Mouse (Mus musculus): Measurements from ENCODE around the gene Cs. TPM values are rescaled to one million over a fixed set of nuclear protein-coding genes. Genes with fewer than 3 reads are reported as not detected.
"Not testable (repeated sequence)": the region's sequence is repeated elsewhere in the genome, so short reads cannot be mapped to it uniquely, and the experiment has no call there.

The Cs gene
- 72.5 to 84.0 TPM (median 77.3 TPM) in 3 replicates for total RNA-seq (2017)

DNA sequence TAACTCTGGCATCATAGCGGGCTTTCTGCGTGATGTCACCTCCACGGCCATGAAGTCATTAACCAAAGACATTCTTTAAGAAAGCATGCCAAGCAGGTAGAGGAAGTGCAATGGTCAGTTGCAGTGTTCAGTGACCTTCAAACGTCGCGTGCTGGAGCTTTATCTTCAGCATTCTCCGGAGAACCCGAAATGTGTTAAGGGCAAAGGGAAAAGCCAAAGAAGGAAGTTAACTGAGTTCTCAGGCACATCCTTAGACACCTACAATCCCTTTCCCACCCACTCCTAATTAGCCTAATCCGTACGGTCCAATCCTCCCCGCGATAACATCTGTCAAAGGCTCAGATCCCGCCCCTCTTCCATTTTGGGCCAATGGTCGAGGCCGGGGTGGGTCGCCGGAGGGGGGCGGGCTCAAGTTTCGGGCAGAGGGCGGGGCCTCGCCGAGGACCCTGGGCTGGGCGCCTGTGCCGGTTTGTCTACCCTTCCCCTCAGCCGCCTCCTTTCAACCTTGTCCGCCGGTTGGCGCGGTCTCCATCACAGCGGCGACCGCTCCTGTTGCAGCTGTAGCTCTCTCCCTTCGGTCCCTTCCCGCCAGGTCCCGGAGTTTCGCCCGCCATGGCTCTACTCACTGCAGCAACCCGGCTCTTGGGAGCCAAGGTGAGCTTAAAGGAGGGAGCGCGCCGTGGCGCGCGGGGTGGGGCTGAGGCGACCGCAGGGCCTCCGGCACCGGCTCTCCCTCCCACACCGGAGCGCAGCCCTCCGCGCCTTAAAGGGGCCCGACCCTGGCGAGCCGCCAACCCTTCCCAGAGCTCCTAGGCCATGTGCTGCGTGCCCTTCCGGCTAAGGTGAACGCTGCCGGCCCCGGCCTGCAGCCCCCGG, at the start of gene Cs:
TSS of gene Cs (plus strand) at position 429 of the 876 bp plus-strand sequence.
- ATAC-seq (replicated peaks; ENCODE audit: insufficient number of reproducible peaks, low FRiP score, low TSS enrichment, poor library complexity, severe bottlenecking) = peak; percentile 97

DNA sequence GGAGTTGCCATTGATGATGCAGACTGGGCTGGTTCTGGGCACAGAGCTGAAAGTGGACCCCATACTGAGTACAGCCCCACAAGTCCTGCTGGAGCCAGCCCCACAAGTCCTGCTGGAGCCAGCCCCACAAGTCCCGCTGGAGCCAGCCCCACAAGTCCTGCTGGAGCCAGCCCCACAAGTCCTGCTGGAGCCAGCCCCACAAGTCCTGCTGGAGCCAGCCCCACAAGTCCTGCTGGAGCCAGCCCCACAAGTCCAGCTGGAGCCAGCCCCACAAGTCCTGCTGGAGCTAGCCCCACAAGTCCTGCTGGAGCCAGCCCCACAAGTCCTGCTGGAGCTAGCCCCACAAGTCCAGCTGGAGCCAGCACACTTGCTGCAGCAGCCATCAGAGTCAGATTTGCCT, 46.9 kb upstream of the Cs start:
- not testable (repeated sequence) for ATAC-seq (replicated peaks; ENCODE audit: insufficient number of reproducible peaks, low FRiP score, low TSS enrichment, poor library complexity, severe bottlenecking)

DNA sequence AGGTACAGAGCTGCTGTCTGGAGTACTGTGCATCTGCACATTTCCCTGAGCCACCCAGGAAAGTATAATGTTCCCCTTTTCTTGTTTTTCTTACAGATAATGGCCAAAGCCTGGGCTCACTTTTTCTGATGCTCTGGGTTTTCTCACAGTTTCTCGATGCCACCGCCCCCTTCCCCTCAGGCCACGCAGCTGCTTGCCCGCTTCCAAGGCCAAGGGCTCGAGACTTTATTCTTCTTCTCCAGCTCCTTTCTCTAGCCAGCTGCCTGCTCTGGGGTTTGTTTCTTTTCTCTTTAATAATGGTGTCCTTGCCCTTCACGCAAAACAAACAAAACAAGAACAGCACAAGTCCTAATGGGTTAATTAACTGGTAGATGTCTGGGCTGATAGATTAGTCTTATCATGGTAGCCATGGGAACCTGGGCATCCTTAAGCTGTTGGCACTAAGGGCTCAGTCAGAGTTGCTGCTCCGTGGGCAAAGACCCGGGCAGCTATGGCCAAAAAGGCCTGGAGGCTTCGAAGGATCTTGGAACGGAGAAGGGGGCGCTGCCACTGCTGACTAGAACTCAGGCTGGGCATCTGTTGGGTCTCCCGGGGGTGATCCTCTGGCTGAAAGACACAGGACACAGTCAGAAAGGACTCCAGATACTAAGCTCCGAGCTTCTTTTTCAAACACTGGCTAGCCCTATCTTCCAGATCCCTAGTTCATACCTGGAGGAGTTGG, 41.0 kb upstream of the Cs start:
- ATAC-seq (replicated peaks; ENCODE audit: insufficient number of reproducible peaks, low FRiP score, low TSS enrichment, poor library complexity, severe bottlenecking) = no peak

DNA sequence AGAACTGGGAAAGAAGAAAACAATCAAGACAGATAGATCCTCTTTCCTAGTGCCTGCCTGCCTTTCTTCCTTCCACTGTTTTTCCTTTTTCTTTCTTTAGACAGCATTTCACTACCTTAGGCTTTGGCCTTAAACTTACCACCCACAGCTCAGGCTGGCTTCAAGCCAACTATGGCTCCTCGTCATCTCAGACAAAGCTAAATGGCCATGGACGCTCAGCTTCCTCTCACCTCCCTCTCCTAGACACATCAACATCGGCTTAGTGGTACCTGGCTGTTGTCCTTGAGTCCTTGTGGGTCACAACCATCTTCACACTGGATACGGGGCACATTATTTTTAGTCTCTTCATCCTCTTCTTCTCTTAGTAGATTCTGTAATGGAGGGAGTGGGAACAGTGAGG, 40.3 kb upstream of the Cs start:
- ATAC-seq (replicated peaks; ENCODE audit: insufficient number of reproducible peaks, low FRiP score, low TSS enrichment, poor library complexity, severe bottlenecking) = no peak

DNA sequence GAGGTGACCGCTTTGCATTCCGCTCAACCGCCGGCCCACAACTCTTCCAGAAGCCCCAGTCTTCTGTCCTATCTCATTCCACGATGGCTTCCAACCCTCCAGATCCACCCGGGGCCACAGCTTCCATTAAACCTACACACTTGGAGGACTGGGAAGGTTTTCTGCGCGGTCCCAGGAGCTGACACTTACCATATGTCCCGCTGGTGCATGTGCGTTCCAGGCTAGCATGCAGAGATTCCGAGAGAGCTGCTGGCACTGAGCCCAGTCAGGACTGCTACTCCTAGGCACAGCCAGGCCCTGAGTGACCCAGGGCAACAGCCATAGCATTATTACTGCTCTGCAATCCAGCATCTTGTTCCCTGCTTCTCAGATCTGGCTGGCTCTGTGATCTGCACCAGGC, 39.9 kb upstream of the Cs start:
- ATAC-seq (replicated peaks; ENCODE audit: insufficient number of reproducible peaks, low FRiP score, low TSS enrichment, poor library complexity, severe bottlenecking) = 0 out of 2 replicates have a peak, but pooled peaks have one; percentile 21

DNA sequence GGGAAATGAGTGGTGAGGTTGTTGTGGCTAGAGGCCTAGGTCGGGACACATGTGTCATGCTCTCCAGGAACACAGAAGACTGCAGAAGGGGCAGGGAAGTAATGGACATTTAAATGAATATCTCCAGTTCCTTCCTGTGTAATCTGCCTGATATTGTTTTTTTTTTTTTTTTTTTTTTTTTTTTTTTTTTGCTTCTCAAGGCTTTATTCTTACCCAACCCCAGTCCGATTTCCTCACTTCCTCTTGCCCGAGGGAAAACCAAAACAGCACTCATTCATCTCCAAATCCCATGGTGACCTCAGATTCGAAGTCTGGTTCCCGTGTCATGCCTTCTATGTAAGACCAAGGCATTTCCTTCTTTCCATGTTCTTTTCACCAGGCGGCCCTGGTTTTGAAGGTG, 39.3 kb upstream of the Cs start:
- peak; percentile 38 for ATAC-seq (replicated peaks; ENCODE audit: insufficient number of reproducible peaks, low FRiP score, low TSS enrichment, poor library complexity, severe bottlenecking)

DNA sequence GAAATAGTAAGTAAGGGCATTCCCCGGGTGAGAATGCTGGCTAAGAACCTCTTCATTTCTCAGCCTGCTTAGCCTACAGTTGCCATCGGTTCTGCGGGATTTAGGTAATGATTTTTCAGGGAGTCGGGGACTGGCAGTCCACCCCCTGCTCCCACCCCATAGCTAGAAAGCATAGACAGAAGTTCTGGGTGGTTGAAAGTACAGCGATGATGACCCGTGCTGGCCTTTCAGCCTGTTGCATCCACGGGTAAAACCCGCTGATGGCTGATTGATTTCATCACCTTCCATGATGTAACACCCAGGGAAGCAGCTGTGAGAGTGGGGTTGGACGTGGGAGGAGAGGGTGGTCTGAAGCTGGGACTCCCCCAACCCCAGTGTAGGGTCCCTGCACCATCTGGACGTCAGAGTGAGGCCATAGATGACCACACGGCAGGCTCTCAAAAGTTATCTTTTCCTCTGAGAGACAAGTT, 38.8 kb upstream of the Cs start, which contains the start of gene Il23a:
TSS of gene Il23a (minus strand) at position 51 of the 470 bp plus-strand sequence.
- ATAC-seq (replicated peaks; ENCODE audit: insufficient number of reproducible peaks, low FRiP score, low TSS enrichment, poor library complexity, severe bottlenecking) = no peak

DNA sequence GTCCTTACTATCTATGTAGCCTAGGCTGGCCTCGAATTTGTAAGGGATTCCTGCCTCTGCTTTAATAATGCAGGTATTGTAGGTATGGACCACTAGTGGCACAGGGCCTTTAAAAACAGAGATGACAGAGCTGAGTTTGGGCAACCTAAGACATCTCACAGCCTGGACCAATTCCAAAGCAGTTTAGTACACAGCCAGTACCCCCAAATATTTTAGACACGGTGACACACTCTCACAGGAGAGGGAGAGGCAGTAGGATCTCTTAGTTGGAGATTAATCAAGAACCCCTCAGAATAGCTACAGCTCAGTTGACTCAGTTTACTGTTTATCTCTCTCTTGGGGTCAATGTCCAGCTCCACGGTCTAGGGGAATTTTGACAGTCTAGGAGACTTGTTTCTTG, 35.2 kb upstream of the Cs start:
- ATAC-seq (replicated peaks; ENCODE audit: insufficient number of reproducible peaks, low FRiP score, low TSS enrichment, poor library complexity, severe bottlenecking) = no peak

DNA sequence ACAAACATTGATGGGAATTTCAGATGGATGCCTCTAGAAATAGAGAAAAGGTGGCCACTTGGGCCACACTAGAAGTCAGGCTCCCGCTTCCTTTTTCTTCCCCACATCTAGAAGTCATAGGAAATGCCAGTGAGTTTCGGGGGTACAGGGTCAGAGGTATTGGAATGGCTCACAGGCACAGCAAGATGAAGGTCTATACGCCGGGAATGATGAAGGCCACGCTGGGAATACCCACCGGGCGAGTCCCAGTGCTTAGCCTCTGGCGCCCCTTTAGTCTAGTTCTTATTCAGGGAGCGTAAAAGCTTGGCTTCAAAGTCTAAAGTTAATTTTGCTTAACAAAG, 34.8 kb upstream of the Cs start:
- ATAC-seq (replicated peaks; ENCODE audit: insufficient number of reproducible peaks, low FRiP score, low TSS enrichment, poor library complexity, severe bottlenecking) = no peak

DNA sequence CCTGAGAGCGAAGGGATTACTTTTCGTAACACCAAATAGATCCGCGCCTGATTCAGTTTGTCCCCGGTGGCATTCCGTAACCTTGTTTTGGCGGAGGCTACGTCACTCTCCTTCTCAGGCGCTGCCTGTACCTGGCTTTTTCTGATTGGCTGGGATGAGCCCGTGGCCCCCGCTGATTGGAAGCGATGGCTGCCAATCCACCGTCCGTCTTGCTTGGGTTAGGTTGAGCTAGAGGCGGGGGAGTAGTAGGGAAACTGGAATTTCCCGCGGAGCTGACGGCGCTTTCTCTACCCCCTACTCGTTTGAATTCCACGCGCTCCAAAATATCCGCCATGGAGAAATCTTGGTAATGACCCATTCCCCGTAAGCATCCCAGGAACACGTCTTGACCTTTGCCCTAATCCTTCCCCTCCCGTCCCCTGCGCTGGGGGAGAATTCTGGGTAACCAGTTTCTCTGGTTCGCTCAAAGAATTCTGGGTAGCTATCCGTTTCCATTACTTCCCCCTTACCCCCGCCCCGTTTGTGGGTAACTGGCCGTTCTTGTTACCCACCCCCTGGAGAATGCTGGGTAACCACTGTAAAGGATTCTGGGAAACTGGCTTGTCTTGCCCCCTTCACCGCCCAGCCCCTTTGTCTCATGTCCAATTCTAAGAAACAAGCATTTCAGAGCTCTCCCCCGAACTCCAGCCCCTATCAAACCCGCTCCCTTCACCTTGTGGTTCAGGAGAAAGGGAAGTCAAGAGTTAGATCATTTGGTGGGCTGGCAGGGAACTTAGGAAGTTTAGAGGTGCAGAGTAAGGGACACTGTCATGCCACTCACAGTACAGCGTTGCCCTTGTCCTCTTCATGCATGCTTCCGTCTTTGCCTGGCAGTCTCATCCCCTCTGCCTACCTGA, 34.2 kb upstream of the Cs start, which contains the start of gene Pan2:
TSS of gene Pan2 (plus strand) at position 210 of the 896 bp plus-strand sequence.
- peak; percentile 92 for ATAC-seq (replicated peaks; ENCODE audit: insufficient number of reproducible peaks, low FRiP score, low TSS enrichment, poor library complexity, severe bottlenecking)

DNA sequence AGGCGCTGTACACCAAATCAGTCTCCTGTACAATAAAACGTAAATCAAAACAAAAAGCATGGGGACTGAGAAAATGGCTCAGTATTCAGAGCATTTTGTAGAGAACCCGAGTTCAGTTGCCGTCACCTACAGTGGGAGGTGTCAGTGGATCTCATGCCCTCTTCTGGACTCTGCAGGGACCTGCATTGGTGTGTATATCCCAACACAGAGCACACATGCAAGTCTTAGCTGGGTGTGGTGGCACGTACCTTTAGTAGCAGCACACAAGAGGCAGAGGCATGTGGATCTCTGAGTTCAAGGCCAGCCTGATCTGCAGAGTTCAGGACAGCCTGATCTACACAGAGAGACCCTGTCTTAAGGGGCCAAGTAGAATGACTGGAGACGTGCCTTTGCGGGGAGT, 27.9 kb upstream of the Cs start:
- no peak for ATAC-seq (replicated peaks; ENCODE audit: insufficient number of reproducible peaks, low FRiP score, low TSS enrichment, poor library complexity, severe bottlenecking)

DNA sequence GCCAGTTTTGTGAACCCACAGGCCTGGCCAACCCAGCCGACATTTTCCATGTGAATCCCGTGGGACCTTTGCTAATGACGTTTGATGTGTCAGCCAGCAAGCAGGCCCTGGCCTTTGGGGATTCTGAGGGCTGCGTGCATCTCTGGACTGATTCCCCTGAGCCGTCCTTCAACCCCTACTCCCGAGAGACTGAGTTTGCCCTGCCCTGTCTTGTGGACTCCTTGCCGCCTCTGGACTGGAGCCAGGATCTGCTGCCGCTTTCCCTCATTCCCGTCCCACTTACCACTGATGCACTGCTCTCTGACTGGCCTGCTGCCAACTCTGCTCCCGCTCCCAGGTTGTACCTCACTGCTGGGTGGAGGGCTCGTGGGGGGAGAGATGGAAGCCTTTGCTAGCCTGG, 27.4 kb upstream of the Cs start:
- ATAC-seq (replicated peaks; ENCODE audit: insufficient number of reproducible peaks, low FRiP score, low TSS enrichment, poor library complexity, severe bottlenecking) = no peak

DNA sequence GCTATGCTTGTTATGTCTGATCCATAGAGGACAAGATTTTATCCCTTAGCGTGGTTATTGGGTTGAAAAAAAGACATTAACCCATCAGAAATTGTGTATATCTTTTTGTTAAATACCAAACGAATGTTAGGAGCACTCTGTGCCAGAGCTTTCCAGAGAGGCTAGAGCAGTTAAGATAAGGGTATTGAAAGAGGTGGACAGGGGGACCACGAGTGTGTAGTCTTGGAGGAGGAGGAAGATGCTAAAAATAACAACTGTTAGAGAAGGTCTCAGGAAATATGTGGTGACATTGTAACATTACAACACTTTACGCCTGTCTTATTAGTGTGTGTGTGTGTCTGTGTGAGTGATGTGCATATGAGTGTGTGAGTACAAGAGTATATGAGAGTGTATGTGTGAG, 26.6 kb upstream of the Cs start:
- no peak for ATAC-seq (replicated peaks; ENCODE audit: insufficient number of reproducible peaks, low FRiP score, low TSS enrichment, poor library complexity, severe bottlenecking)

DNA sequence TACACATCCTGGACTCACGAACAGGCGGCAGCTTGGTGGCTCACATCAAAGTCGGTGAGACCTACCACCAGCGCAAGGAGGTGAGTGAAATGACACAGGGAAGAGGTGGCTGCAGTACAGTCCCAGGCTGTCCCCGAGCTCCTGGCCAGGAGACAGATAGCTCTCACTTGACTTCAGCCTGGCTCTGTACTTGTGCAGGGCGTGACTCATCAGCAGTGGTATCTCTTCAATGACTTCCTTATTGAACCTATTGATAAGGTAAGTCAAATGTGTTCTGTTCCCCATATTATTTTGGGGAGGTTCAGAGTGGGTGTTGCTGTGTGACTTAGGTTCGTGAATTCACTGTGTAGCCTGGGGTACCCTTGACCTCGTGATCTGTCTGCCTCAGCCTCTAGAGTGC, 22.0 kb upstream of the Cs start:
- ATAC-seq (replicated peaks; ENCODE audit: insufficient number of reproducible peaks, low FRiP score, low TSS enrichment, poor library complexity, severe bottlenecking) = no peak

DNA sequence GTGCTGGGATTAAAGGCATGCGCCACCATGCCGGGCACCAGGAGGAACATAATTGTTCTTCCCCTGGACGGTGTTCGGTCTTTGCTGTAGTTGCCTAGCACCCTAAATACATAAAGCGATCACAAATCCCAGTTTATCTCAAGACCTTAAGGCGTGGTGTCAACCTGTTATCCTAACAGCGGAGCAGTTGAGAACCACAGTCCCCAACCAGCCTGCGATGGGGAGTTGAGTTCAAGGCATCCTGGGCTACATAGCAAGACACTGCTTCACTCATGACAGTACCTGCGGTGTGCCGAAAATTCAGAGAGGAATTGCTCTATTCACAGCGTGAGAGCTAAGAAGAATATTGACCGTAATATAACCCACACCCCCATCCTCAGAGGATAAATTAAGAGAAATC, 15.9 kb upstream of the Cs start:
- ATAC-seq (replicated peaks; ENCODE audit: insufficient number of reproducible peaks, low FRiP score, low TSS enrichment, poor library complexity, severe bottlenecking) = no peak

DNA sequence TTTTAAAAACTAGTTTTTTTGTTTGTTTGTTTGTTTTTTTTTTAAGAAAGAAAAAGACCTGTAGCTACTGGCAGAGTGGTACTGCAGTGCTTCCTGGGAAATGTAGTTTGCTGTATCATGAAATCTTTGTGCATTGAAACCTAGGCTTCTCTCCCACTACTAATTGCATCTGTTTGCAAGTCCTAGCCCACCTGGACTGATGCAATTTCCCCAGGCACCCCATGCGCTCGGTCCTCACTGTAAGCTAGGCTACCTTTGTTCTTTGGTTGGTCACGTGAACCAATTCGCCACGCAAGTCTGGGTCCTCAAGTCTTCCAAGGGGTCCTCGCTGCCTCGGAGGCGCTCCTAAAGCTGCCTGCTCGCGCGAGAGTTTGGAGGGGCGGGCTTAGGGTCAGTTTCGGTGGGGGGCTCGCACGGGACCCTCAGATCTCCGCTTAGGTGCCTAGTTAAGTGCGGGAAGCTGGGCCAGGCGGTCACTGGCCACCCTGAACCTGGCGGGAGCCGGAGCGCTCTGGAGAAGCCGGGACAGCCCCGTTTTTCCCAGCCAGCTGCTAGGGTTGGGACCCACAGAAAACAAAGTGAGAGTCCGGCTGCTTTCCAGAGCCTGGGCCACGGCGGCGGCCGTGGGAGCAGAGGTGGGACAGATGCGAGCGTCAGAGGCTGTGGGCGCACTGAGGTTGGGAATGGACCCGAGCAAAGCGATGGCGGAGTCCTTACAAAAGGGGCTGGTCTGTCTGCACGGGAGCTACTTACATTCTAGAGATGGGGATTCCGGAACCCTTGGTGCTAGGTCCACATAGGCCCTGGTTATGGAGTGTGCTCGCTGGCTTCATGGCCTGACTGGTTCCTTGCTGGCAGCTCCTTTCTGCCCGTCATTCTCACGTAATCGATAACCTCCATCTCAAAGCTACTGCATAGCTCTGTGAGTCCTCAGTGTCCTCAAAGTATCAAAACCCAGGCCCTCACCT, 15.1 kb upstream of the Cs start, which contains the start of gene Cnpy2:
TSS of gene Cnpy2 (plus strand) at position 319 of the 968 bp plus-strand sequence.
- peak; percentile 82 for ATAC-seq (replicated peaks; ENCODE audit: insufficient number of reproducible peaks, low FRiP score, low TSS enrichment, poor library complexity, severe bottlenecking)

DNA sequence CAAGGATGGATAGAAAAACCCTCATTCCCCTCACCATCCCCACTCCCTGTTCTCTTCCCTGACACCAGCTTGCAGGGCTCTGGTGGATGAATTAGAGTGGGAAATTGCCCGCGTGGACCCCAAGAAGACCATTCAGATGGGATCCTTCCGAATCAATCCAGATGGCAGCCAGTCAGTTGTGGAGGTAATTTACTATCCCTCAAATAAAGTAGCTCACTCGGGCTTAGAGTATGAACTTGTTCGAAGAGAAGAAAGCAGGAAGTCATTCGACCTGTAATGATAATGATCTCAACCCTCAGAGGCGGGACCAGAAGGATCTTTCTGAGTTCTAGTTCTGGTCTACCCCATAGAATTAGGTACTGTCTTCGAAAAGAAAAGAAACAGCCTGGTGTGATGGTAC, 14.0 kb upstream of the Cs start:
- ATAC-seq (replicated peaks; ENCODE audit: insufficient number of reproducible peaks, low FRiP score, low TSS enrichment, poor library complexity, severe bottlenecking) = no peak

DNA sequence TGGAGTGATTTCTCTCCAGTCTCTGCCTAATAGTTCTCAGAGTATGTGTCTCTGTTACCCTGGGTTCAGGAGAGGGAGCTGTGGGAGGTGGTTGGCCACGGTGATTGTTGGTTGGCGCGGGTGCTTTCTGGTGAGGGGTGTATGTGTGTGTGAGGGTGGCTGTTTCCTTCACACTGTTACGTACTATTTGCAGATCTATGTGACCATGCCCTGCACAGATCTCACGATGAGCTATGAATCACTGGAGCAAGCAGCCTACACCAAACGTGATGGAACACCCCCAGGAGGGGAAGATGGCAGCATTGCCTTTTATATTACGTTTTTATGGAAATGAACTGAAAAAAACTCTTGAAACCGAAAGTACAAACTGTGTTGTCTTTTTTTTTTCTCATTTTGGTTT, 10.7 kb upstream of the Cs start:
- ATAC-seq (replicated peaks; ENCODE audit: insufficient number of reproducible peaks, low FRiP score, low TSS enrichment, poor library complexity, severe bottlenecking) = no peak

Measured in monocyte, adult 5-6 weeks (primary cell).